Mouse (Mus musculus) myocyte (in vitro differentiated cells): ENCODE measurements around the gene Ccdc91.

Experiments used
- CEBPB ChIP-seq: IDR thresholded peaks from 2 replicates; pipeline ENCODE4 v1.6.1; 2011; ENCODE audit warnings: mild to moderate bottlenecking, moderate library complexity; ENCODE audit not compliant: poor library complexity, insufficient read depth, severe bottlenecking
- E2F4 ChIP-seq: IDR thresholded peaks from one replicate; pipeline ENCODE4 v1.6.1; 2011; ENCODE audit warnings: mild to moderate bottlenecking, control low read depth, moderate library complexity; ENCODE audit not compliant: insufficient read depth
- MAX ChIP-seq: IDR thresholded peaks from one replicate; pipeline ENCODE4 v1.6.1; 2011; ENCODE audit warnings: low read depth, mild to moderate bottlenecking, control low read depth
- MYOD1 ChIP-seq, 3 experiments: IDR thresholded peaks; one replicate each; pipeline ENCODE4 v1.6.1; 2011; ENCODE audit warnings: control low read depth in 2 of 3, low read depth in 2 of 3, mild to moderate bottlenecking in 2 of 3, moderate library complexity in 1 of 3; ENCODE audit not compliant: insufficient read length in 2 of 3, control insufficient read depth in 1 of 3
- MYOG ChIP-seq, 3 experiments: IDR thresholded peaks; one replicate each; pipeline ENCODE4 v1.6.1; 2011; ENCODE audit warnings: control low read depth in 2 of 3, low read depth in 2 of 3, mild to moderate bottlenecking in 2 of 3; ENCODE audit not compliant: insufficient read length in 2 of 3, control insufficient read depth in 1 of 3, insufficient read depth in 1 of 3
- POLR2A ChIP-seq: IDR thresholded peaks from one replicate; pipeline ENCODE4 v1.6.1; 2011; ENCODE audit warnings: low read depth, mild to moderate bottlenecking, control low read depth, moderate library complexity; ENCODE audit not compliant: insufficient read length
- POLR2AphosphoS2 ChIP-seq: IDR thresholded peaks from one replicate; pipeline ENCODE4 v1.6.1; 2011; ENCODE audit warnings: low read depth, control low read depth; ENCODE audit not compliant: insufficient read length
- TCF12 ChIP-seq: IDR thresholded peaks from one replicate; pipeline ENCODE4 v1.6.1; 2011; ENCODE audit warnings: mild to moderate bottlenecking, control low read depth; ENCODE audit not compliant: poor library complexity, insufficient read depth, severe bottlenecking
- TCF3 ChIP-seq: IDR thresholded peaks from one replicate; pipeline ENCODE4 v1.6.1; 2011; ENCODE audit warnings: low read depth, control low read depth; ENCODE audit not compliant: insufficient read length
- USF1 ChIP-seq: IDR thresholded peaks from one replicate; pipeline ENCODE4 v1.6.1; 2011; ENCODE audit warnings: low read depth, mild to moderate bottlenecking, control low read depth, moderate library complexity

DNA sequence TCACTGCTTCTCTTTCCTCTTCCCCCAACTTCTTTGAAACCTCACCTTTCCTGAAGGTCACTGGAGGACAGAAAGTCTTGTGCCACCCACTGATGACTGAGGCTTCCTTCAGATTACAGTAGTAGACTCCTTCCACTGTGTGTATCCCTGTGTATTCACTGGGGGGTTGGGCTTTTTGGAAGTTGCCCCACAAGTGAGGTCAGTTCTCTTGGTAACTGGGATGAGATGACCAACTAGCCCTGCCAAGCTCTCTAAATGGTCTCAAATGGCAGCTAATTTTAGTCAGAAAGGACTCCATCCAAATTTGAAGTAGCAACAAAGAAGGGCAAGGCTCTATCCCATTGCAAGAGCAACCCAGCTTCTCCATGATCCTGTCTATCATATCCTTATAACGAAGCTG lies 195.7 kb downstream of the Ccdc91 start:
- TF ChIP-seq POLR2AphosphoS2 (no peak), POLR2A (no peak), USF1 (no peak), MYOG (IDR thresholded peaks at IDR 0.05; ENCODE audit: control insufficient read depth in 1 of 3, insufficient read depth in 1 of 3, insufficient read length in 2 of 3, low read depth in 2 of 3) (no peak), MAX (no peak), TCF12 (no peak), E2F4 (no peak), TCF3 (no peak), MYOD1 (IDR thresholded peaks at IDR 0.05; ENCODE audit: control insufficient read depth in 1 of 3, insufficient read length in 2 of 3, low read depth in 2 of 3) (no peak), CEBPB (no peak)
